Mouse (Mus musculus): ENCODE results near the gene Samd8. TPM values are rescaled to one million over a fixed set of nuclear protein-coding genes. Genes with fewer than 3 reads are reported as not detected.

Gene Samd8
- total RNA-seq, 2 experiments from 2014 or later, result 23.7 to 25.7 TPM

DNA sequence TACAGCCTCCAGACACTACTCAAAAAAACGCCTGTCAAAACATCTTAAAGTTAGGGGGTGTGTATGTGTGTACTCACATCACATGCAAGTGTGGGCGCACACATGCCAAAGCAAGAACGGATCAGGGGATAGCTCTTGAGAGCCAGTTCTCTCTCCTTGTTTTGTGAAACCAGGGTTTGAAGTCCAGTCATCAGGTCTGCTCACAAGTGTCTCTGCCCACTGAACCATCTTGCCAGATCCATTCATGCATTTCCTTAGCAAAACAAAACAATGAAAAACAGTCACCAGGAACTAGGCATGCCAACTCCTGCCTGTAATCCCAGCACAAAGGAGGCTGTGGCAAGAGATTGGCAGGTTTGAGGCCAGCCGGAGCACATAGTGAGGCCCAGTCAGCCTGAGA, 36.2 kb downstream of the Samd8 start:
- intact Hi-C loops (cut with DNase I; ENCODE audit: low total_unique reads), result no loop called here
- DNase-seq, result no peak

GRCm38 (mm10) chr14:21787374-21787773, 37.0 kb downstream of the Samd8 start:
- intact Hi-C loops (cut with DNase I; ENCODE audit: low total_unique reads), result no loop called here
- no peak for DNase-seq

- intact Hi-C loops (cut with DNase I; ENCODE audit: low total_unique reads), result no loop called here
These were observed 37.8 kb downstream of the Samd8 start for GRCm38 (mm10) chr14:21788121-21788520.

GRCm38 (mm10) chr14:21790585-21791251, 40.4 kb downstream of the Samd8 start:
- intact Hi-C loops (cut with DNase I; ENCODE audit: low total_unique reads), result no loop called here
- no peak for DNase-seq

More at GRCm38 (mm10) chr14:21788121-21788520, 37.8 kb downstream of the Samd8 start:
- DNase-seq, result no peak

DNA sequence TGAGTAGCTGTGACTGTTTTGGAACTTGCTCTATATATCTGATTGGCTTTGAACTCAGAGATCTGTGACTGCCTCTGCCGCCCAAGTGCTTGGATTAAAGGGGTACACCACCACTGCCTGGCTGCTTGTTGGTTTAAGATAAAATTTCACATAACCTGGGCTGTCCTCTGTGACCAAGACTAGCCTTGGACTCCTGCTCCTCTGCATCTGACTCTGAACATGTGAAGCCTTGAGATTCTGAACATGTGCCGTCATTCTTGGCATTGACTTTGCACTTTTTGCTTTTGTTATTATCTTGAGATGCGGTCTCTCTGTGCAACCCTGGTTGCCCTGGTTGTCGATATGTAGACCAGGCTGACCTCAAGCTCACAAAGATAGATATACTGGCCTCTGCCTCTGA, 41.4 kb downstream of the Samd8 start:
- intact Hi-C loops (cut with DNase I; ENCODE audit: low total_unique reads), result no loop called here
- no peak for DNase-seq

- intact Hi-C loops (cut with DNase I; ENCODE audit: low total_unique reads), result no loop called here
- no peak for DNase-seq
These were observed 41.9 kb downstream of the Samd8 start for GRCm38 (mm10) chr14:21792250-21792649.

GRCm38 (mm10) chr14:21800641-21801040, 50.3 kb downstream of the Samd8 start:
- intact Hi-C loops (cut with DNase I; ENCODE audit: low total_unique reads), result no loop called here
- DNase-seq, result no peak

GRCm38 (mm10) chr14:21801624-21802023, 51.3 kb downstream of the Samd8 start:
- no peak for DNase-seq
- intact Hi-C loops (cut with DNase I; ENCODE audit: low total_unique reads), result no loop called here

GRCm38 (mm10) chr14:21802543-21803206, 52.3 kb downstream of the Samd8 start:
- intact Hi-C loops (cut with DNase I; ENCODE audit: low total_unique reads), result no loop called here

GRCm38 (mm10) chr14:21806203-21806602, 55.9 kb downstream of the Samd8 start:
- no peak for DNase-seq
- intact Hi-C loops (cut with DNase I; ENCODE audit: low total_unique reads), result no loop called here

More at GRCm38 (mm10) chr14:21802543-21803206, 52.3 kb downstream of the Samd8 start:
- no peak for DNase-seq

DNA sequence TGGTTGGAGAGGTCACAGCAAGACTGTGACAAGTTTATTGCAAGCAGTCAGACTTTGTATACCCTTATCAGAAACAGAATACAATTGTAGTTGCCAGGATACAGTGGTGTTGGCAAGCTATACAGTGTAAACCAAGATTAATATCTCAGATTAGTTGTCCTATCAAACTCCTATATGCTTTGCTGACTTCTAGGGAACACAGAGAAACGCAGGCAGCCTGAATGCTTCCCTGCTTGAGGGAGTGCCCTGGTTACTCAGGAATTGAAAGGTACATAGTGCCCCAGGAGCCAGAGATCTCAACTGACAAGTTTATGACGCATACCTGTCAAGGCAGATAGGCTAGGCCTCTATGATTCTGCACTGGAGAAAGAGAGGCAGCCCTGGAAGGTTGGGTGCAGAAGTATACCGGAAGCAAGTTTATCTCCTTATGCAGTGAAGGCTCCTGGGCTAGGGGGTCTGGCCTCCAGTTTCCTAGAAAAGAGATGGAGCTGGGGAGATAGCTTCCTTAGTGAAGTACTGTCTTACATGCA, 56.4 kb downstream of the Samd8 start:
- intact Hi-C loops (cut with DNase I; ENCODE audit: low total_unique reads), result no loop called here
- DNase-seq, result no peak

DNA sequence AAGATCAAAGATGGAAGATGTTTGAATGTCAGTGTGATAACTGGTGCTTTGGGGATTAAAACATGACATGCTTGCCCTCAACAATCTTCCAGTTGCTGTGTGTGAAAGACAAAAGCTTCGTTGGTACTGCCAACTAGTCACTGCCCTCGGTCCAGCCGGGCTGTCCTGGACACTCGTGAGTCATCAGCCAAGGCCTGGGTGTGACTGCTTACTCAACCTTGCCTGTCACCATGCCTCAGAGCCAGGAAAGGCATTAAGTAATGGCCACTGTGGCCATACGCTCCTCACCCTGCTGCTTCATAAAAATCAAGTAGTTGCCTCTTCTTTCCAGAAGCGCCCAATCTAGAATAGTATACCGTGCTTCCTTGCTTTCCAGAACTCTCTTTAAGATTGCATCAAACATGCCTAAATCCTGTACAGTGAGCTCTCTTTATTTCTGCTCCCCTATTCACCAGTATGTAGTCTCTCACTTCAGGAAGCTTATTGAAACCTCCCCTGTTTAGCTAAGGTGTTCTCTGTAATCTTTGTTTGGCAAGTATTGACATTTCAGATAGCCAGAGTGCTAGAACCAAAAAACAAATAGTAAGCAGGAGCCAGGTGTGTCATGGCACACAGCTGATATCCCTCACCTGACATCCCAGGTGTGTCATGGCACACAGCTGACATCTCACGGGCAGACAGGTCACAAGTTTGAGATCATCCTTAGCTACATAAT, 58.0 kb downstream of the Samd8 start:
- intact Hi-C loops (cut with DNase I; ENCODE audit: low total_unique reads), result no loop called here
- DNase-seq, result no peak

DNA sequence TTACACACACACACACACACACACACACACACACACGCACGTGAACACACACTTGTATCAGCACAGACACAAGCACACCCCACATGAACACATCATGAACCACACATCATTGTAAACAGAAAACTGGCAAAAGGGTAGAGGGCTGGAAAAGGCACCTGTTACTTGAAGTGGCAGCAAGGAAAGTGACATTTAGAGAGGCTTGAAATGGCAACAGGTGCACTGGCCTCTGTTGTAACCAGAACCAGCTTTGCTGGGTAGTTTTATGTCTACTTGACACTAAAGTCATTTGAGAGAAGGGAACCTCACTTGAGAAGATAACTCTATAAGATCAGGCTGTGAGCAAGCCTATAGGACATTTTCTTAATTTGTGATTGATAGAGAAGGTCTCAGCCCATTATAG, 59.1 kb downstream of the Samd8 start:
- intact Hi-C loops (cut with DNase I; ENCODE audit: low total_unique reads), result no loop called here
- DNase-seq, result no peak

- intact Hi-C loops (cut with DNase I; ENCODE audit: low total_unique reads), result loop anchor here (5.0 kb wide), 1 partner anchor 36 kb away; the partner anchor contains the start of gene Comtd1
- no peak for DNase-seq
These were observed 61.0 kb downstream of the Samd8 start for GRCm38 (mm10) chr14:21811301-21811700.

- intact Hi-C loops (cut with DNase I; ENCODE audit: low total_unique reads), result loop anchor here (5.0 kb wide), 1 partner anchor 35 kb away; the partner anchor contains the start of gene Comtd1
- no peak for DNase-seq
These were observed 61.5 kb downstream of the Samd8 start for GRCm38 (mm10) chr14:21811744-21812393.

GRCm38 (mm10) chr14:21812590-21813162, 62.3 kb downstream of the Samd8 start:
- intact Hi-C loops (cut with DNase I; ENCODE audit: low total_unique reads), result loop anchor here (5.0 kb wide), 1 partner anchor 35 kb away; the partner anchor contains the start of gene Comtd1
- peak; percentile 56 for DNase-seq

DNA sequence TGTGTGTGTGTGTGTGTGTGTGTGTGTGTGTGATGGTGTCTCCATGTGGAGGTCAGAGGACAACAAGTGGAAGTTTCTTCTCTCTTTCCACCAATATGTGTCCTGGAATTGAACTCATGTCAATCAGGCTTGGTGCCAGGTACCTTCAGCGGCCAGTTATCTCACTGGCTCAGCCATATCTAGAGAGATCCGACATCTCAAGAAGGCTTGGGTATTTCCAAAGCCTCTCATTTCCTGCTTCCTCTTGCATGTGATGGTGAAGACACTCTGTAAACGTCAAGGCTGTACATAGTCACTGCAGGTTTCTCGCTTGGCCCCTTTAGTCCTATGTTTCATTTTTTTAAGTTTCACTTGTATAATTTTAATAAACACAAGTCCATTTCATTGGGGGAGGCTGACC, 62.9 kb downstream of the Samd8 start:
- no peak for DNase-seq
- intact Hi-C loops (cut with DNase I; ENCODE audit: low total_unique reads), result loop anchor here (5.0 kb wide), 1 partner anchor 34 kb away; the partner anchor contains the start of gene Comtd1

DNA sequence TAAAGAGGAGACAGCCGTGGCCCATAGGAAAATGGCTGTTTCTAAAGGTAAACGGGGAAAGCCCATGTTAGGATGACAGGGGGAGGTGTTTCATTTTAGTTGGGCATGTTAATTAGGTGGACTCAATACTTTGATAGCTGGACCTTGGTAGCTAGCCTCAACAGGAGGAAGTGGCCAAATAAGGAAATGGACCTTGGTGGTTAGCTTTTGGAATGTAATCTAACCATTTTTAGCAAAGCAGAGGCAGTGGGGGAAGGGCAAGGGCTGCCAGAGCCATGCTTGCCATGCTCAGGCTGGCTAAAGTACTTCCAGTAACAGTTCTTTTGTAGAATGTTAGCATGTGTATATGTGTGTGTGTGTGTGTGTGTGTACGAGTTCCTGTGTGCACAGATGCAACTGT, 63.5 kb downstream of the Samd8 start:
- no peak for DNase-seq
- intact Hi-C loops (cut with DNase I; ENCODE audit: low total_unique reads), result loop anchor here (5.0 kb wide), 1 partner anchor 33 kb away; the partner anchor contains the start of gene Comtd1

GRCm38 (mm10) chr14:21814606-21815005, 64.3 kb downstream of the Samd8 start:
- intact Hi-C loops (cut with DNase I; ENCODE audit: low total_unique reads), result loop anchor here (5.0 kb wide), 1 partner anchor 33 kb away; the partner anchor contains the start of gene Comtd1
- DNase-seq, result no peak
